Mouse (Mus musculus) lung, embryonic 16.5 days (tissue): ENCODE results near the gene Ncbp2. TPM values are rescaled to one million over a fixed set of nuclear protein-coding genes. Genes with fewer than 3 reads are reported as not detected.

Experiments used
- ATAC-seq: fragments of 200-750 bp; cut with Nextera tagmentation; 2 replicates; pipeline ENCODE4 v1.8.0; 2017; ENCODE audit warnings: low read depth, mild to moderate bottlenecking, moderate library complexity
- H3K27ac ChIP-seq: fragments of 300-500 bp; sonication (generic); 2 replicates; pipeline ENCODE4 v1.5.1; 2014; ENCODE audit warnings: mild to moderate bottlenecking, control low read depth, low read length
- H3K27me3 ChIP-seq: fragments of 300-500 bp; sonication (generic); 2 replicates; pipeline ENCODE4 v1.6.1; 2014; ENCODE audit warnings: low read depth, low read length, mixed read lengths; ENCODE audit not compliant: control insufficient read depth, insufficient read depth
- H3K36me3 ChIP-seq: fragments of 300-500 bp; sonication (generic); 2 replicates; pipeline ENCODE4 v1.6.1; 2014; ENCODE audit warnings: low read length; ENCODE audit not compliant: control insufficient read depth, insufficient read depth
- H3K4me1 ChIP-seq: fragments of 300-500 bp; sonication (generic); replicated peaks from 2 replicates; pipeline ENCODE4 v1.6.1; 2014; ENCODE audit warnings: low read length, mixed read lengths; ENCODE audit not compliant: control insufficient read depth, insufficient read depth
- H3K4me2 ChIP-seq: fragments of 300-500 bp; sonication (generic); 2 replicates; pipeline ENCODE4 v1.6.1; 2014; ENCODE audit warnings: low read depth, low read length, control low read depth
- H3K4me3 ChIP-seq: fragments of 300-500 bp; sonication (generic); 2 replicates; pipeline ENCODE4 v1.5.1; 2014; ENCODE audit warnings: mild to moderate bottlenecking, low read length, control low read depth
- H3K9ac ChIP-seq: fragments of 300-500 bp; sonication (generic); 2 replicates; pipeline ENCODE4 v1.6.1; 2014; ENCODE audit warnings: low read length, control low read depth
- H3K9me3 ChIP-seq: fragments of 300-500 bp; sonication (generic); 2 replicates; pipeline ENCODE4 v1.6.1; 2016; ENCODE audit warnings: low read length; ENCODE audit not compliant: control insufficient read depth
- WGBS: fragments of 180-500 bp; shearing (Covaris S2); extraction: QIAGEN DNeasy Blood & Tissue Kit; methylation state at CpG from one replicate; pipeline ENCODE4 v1.1.7; 2014; 5-methylcytosine and 5-hydroxymethylcytosine counted together
- polyA plus RNA-seq: library from polyadenylated mRNA; unstranded; fragments of >200 nt; fragmentation: Nextera tagmentation; extraction: Ambion mirVana; gene quantifications from 2 replicates; pipeline ENCODE4 v1.2.1, GENCODE M21; 2015

Gene Ncbp2
- polyA plus RNA-seq, 1 experiment from 2014 or later: 107 TPM

GRCm38 (mm10) chr16:31910281-31910847, 37.9 kb upstream of the Ncbp2 start:
- ATAC-seq: no peak
- H3K9me3 ChIP-seq: no peaks in the 10 kb centered on the region

GRCm38 (mm10) chr16:31917776-31918175, 30.5 kb upstream of the Ncbp2 start:
- no peaks in the 10 kb centered on the region for H3K36me3 ChIP-seq
- H3K27me3 ChIP-seq: no peaks in the 10 kb centered on the region
- peak overlapping the region; percentile 55; the same call in 1 of the 2 replicates for H3K4me2 ChIP-seq
- ATAC-seq: no peak
- H3K9me3 ChIP-seq: no peaks in the 10 kb centered on the region
- peaks cover 5% of the 10 kb centered on the region for H3K4me1 ChIP-seq
- peak overlapping the region; percentile 55 for H3K9ac ChIP-seq
- 41% methylated on average over 11 of the region's 11 CpGs for WGBS
- H3K27ac ChIP-seq: no peak overlapping the region
- no peak overlapping the region for H3K4me3 ChIP-seq

More at GRCm38 (mm10) chr16:31910281-31910847, 37.9 kb upstream of the Ncbp2 start:
- no peak overlapping the region for H3K27ac ChIP-seq
- no peak overlapping the region for H3K4me2 ChIP-seq
- H3K9ac ChIP-seq: no peak overlapping the region
- peaks cover 5% of the 10 kb centered on the region; the same call in 1 of the 2 replicates for H3K4me1 ChIP-seq
- H3K36me3 ChIP-seq: no peaks in the 10 kb centered on the region
- H3K27me3 ChIP-seq: no peaks in the 10 kb centered on the region
- no peak overlapping the region for H3K4me3 ChIP-seq
- 42% methylated on average over 10 of the region's 10 CpGs for WGBS

- WGBS: 2% methylated on average over 14 of the region's 14 CpGs
Measured at GRCm38 (mm10) chr16:31918248-31918724, 30.0 kb upstream of the Ncbp2 start.

GRCm38 (mm10) chr16:31924368-31924767, 23.9 kb upstream of the Ncbp2 start:
- Histone ChIP-seq H3K9me3 (no peaks in the 10 kb centered on the region), H3K27me3 (no peaks in the 10 kb centered on the region), H3K9ac (no peak overlapping the region), H3K36me3 (no peaks in the 10 kb centered on the region), H3K27ac (no peak overlapping the region), H3K4me2 (no peak overlapping the region), H3K4me3 (no peak overlapping the region), H3K4me1 (no peaks in the 10 kb centered on the region)
- 79% methylated on average over 6 of the region's 6 CpGs for WGBS
- no peak for ATAC-seq

More at GRCm38 (mm10) chr16:31918248-31918724, 30.0 kb upstream of the Ncbp2 start:
- no peaks in the 10 kb centered on the region for H3K36me3 ChIP-seq
- H3K27ac ChIP-seq: no peak overlapping the region
- peak; percentile 62 for ATAC-seq
- H3K4me1 ChIP-seq: peaks cover 5% of the 10 kb centered on the region
- no peaks in the 10 kb centered on the region for H3K27me3 ChIP-seq
- peak overlapping the region; percentile 55 for H3K4me2 ChIP-seq
- peak overlapping the region; percentile 55 for H3K9ac ChIP-seq
- H3K4me3 ChIP-seq: peak overlapping the region; percentile 22; the same call in 1 of the 2 replicates
- no peaks in the 10 kb centered on the region for H3K9me3 ChIP-seq

GRCm38 (mm10) chr16:31926091-31926490, 22.2 kb upstream of the Ncbp2 start:
- Histone ChIP-seq H3K4me1 (no peaks in the 10 kb centered on the region), H3K4me2 (no peak overlapping the region), H3K9ac (no peak overlapping the region), H3K9me3 (no peaks in the 10 kb centered on the region), H3K27ac (no peak overlapping the region), H3K4me3 (no peak overlapping the region), H3K27me3 (no peaks in the 10 kb centered on the region), H3K36me3 (no peaks in the 10 kb centered on the region)
- no peak for ATAC-seq
- WGBS: 66% methylated on average over 6 of the region's 6 CpGs

- Histone ChIP-seq H3K4me1 (no peaks in the 10 kb centered on the region), H3K27ac (no peak overlapping the region), H3K4me2 (no peak overlapping the region), H3K36me3 (no peaks in the 10 kb centered on the region), H3K9me3 (no peaks in the 10 kb centered on the region), H3K9ac (no peak overlapping the region), H3K27me3 (no peaks in the 10 kb centered on the region), H3K4me3 (no peak overlapping the region)
- ATAC-seq: no peak
- WGBS: 74% methylated on average over 13 of the region's 13 CpGs
Measured at GRCm38 (mm10) chr16:31926547-31927182, 21.6 kb upstream of the Ncbp2 start.

GRCm38 (mm10) chr16:31927412-31927811, 20.9 kb upstream of the Ncbp2 start:
- Histone ChIP-seq H3K9ac (no peak overlapping the region), H3K4me3 (no peak overlapping the region), H3K27me3 (no peaks in the 10 kb centered on the region), H3K36me3 (no peaks in the 10 kb centered on the region), H3K4me1 (no peaks in the 10 kb centered on the region), H3K4me2 (no peak overlapping the region), H3K9me3 (no peaks in the 10 kb centered on the region), H3K27ac (no peak overlapping the region)
- 76% methylated on average over 5 of the region's 5 CpGs for WGBS
- no peak for ATAC-seq

GRCm38 (mm10) chr16:31931330-31931729, 17.0 kb upstream of the Ncbp2 start:
- peaks cover 29% of the 10 kb centered on the region for H3K27me3 ChIP-seq
- no peak overlapping the region for H3K27ac ChIP-seq
- H3K4me1 ChIP-seq: peaks cover 6% of the 10 kb centered on the region
- WGBS: 50% methylated on average over 17 of the region's 17 CpGs
- H3K4me2 ChIP-seq: no peak overlapping the region
- no peaks in the 10 kb centered on the region for H3K9me3 ChIP-seq
- ATAC-seq: no peak
- no peak overlapping the region for H3K9ac ChIP-seq
- H3K4me3 ChIP-seq: no peak overlapping the region
- H3K36me3 ChIP-seq: no peaks in the 10 kb centered on the region

DNA sequence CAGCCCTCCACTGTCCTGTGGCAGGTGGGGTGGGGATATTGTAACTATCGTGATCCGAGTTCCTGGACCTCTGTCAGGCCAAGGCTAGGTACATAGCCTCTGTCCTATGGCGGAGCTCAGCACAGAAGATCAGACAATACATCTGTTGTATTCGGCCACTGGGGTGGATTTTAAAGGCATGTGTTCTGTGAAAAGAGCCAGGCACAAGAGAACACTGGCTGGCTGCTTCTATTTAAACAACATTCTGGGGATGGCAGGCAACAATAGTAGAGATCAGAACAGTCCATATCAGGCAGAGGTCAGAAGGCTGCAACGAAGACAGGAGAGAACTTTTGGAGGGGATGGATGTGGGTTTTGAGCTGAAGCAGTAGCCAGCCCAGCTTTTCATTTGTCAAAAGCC, 16.1 kb upstream of the Ncbp2 start:
- Histone ChIP-seq H3K4me3 (no peak overlapping the region), H3K27ac (no peak overlapping the region), H3K36me3 (no peaks in the 10 kb centered on the region), H3K9me3 (0 out of 2 replicates have a peak, but pooled peaks cover 4% of the 10 kb centered on the region), H3K4me2 (peak overlapping the region; percentile 91), H3K4me1 (peaks cover 6% of the 10 kb centered on the region), H3K27me3 (peaks cover 29% of the 10 kb centered on the region), H3K9ac (peak overlapping the region; percentile 68; the same call in 1 of the 2 replicates)
- 67% methylated on average over 5 of the region's 5 CpGs for WGBS
- no peak for ATAC-seq
